8 mouse cellular contexts compared by ENCODE assay signal in the genomic region with DNA sequence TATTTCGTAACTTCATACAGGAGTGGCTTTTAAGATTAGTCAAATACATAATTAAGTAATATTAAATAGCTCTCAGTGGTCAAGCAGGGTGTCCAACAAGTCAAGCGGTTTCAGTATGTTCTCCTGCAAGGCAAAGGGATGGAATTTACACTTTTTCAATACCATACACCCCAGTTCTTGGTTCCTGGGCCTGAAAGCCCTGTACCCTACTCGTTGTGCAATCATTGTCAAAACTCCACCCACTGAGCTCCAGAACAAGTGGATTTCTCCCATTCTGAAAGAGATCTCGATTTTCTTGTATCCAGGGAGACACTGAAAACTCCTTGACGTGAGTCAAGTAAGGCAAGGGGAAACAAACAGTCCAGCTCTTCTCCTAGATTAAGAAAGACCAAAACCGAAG. TPM values are rescaled to one million over a fixed set of nuclear protein-coding genes. Genes with fewer than 3 reads are reported as not detected.
A peak's percentile ranks its signal among the peaks of the same experiment; 100 is the strongest.
DNase-seq lines count a peak whose midpoint lies in the region; ATAC-seq and TF ChIP-seq lines count a peak whose summit lies in the region.

No protein-coding gene starts in this region.

- peak overlapping the region; percentile 94; the same call in 1 of the 2 replicates for H3K4me3 ChIP-seq in testis, adult 2 months (ENCODE audit: control insufficient read depth, low read depth, low read length)
- H3K4me3 ChIP-seq in forebrain, postnatal 0 days (ENCODE audit: low read depth, low read length), result peak overlapping the region; percentile 53
- H3K4me3 ChIP-seq in liver, embryonic 11.5 days (ENCODE audit: low read depth, low read length), result peak overlapping the region; percentile 67
- H3K4me3 ChIP-seq in neural tube, embryonic 12.5 days, result peak overlapping the region; percentile 51; the same call in 1 of the 2 replicates

- no peak overlapping the region; the same call in 1 of the 2 replicates for H3K9ac ChIP-seq in forebrain, postnatal 0 days
- H3K9ac ChIP-seq in liver, embryonic 11.5 days (ENCODE audit: low read depth, low read length), result peak overlapping the region; percentile 67; the same call in 1 of the 2 replicates
- no peak overlapping the region for H3K9ac ChIP-seq in neural tube, embryonic 12.5 days

- peak overlapping the region; percentile 58 for H3K4me2 ChIP-seq in forebrain, postnatal 0 days (ENCODE audit: low read depth)
- H3K4me2 ChIP-seq in liver, embryonic 11.5 days, result peak overlapping the region; percentile 79
- peak overlapping the region; percentile 85 for H3K4me2 ChIP-seq in neural tube, embryonic 12.5 days (replicated peaks)

- TF ChIP-seq CTCF in testis, adult 2 months (IDR thresholded peaks at IDR 0.05; ENCODE audit: control insufficient read depth, insufficient read depth, insufficient replicate concordance, low read depth, low read length), result no peak
- TF ChIP-seq CTCF in forebrain, postnatal 0 days (IDR thresholded peaks at IDR 0.05; ENCODE audit: low read depth), result no peak

- peak overlapping the region; percentile 49; the same call in 1 of the 2 replicates for H3K27ac ChIP-seq in testis, adult 2 months (ENCODE audit: control insufficient read depth, insufficient read depth, low read depth, low read length)
- H3K27ac ChIP-seq in forebrain, postnatal 0 days (ENCODE audit: low read depth, low read length), result no peak overlapping the region
- H3K27ac ChIP-seq in liver, embryonic 11.5 days (ENCODE audit: low read depth, low read length), result peak overlapping the region; percentile 48; the same call in 1 of the 2 replicates
- no peak overlapping the region for H3K27ac ChIP-seq in neural tube, embryonic 12.5 days

- 35% methylated on average over 6 of the region's 6 CpGs for WGBS in forebrain, postnatal 0 days
- 43% methylated on average over 6 of the region's 6 CpGs for WGBS in liver, embryonic 11.5 days
- WGBS in neural tube, embryonic 12.5 days, result 53% methylated on average over 6 of the region's 6 CpGs

- H3K36me3 ChIP-seq in testis, adult 2 months (ENCODE audit: control insufficient read depth, insufficient read depth, low read length), result no peaks in the 10 kb centered on the region
- H3K36me3 ChIP-seq in forebrain, postnatal 0 days (ENCODE audit: insufficient read depth), result no peaks in the 10 kb centered on the region
- no peaks in the 10 kb centered on the region for H3K36me3 ChIP-seq in liver, embryonic 11.5 days (ENCODE audit: control insufficient read depth, insufficient read depth, low read length)
- H3K36me3 ChIP-seq in neural tube, embryonic 12.5 days, result no peaks in the 10 kb centered on the region

- H3K4me1 ChIP-seq in testis, adult 2 months (ENCODE audit: control insufficient read depth, insufficient read depth, low read length), result no peaks in the 10 kb centered on the region
- no peaks in the 10 kb centered on the region for H3K4me1 ChIP-seq in forebrain, postnatal 0 days (ENCODE audit: insufficient read depth)
- H3K4me1 ChIP-seq in liver, embryonic 11.5 days (replicated peaks; ENCODE audit: control insufficient read depth, insufficient read depth, low read length), result no peaks in the 10 kb centered on the region
- H3K4me1 ChIP-seq in neural tube, embryonic 12.5 days, result no peaks in the 10 kb centered on the region

- H3K9me3 ChIP-seq in forebrain, postnatal 0 days (ENCODE audit: low read length), result no peaks in the 10 kb centered on the region
- no peaks in the 10 kb centered on the region for H3K9me3 ChIP-seq in liver, embryonic 11.5 days (ENCODE audit: control insufficient read depth, low read length)
- H3K9me3 ChIP-seq in neural tube, embryonic 12.5 days, result no peaks in the 10 kb centered on the region

- no peak for ATAC-seq in forebrain, postnatal 0 days
- ATAC-seq in liver, embryonic 11.5 days (replicated peaks; ENCODE audit: low FRiP score), result no peak
- no peak for ATAC-seq in neural tube, embryonic 12.5 days (ENCODE audit: low FRiP score, low read depth)

- no peak for DNase-seq in testis, postnatal 14 days (ENCODE audit: low spot score)
- DNase-seq in forebrain, postnatal 0 days, result peak; percentile 3
- no peak for DNase-seq in liver, embryonic 11.5 days (ENCODE audit: low spot score)
- no peak for DNase-seq in Muller cell, postnatal 12 days (ENCODE audit: inconsistent ontology term)
- no peak for DNase-seq in urinary bladder, adult 2 months (ENCODE audit: low spot score)
- no peak for DNase-seq in embryo, embryonic 11 days

- TF ChIP-seq POLR2A in testis, adult 2 months (IDR thresholded peaks at IDR 0.05; ENCODE audit: control insufficient read depth, low read depth, low read length), result no peak

- H3K27me3 ChIP-seq in testis, adult 2 months (ENCODE audit: control insufficient read depth, insufficient read depth, low read length), result no peaks in the 10 kb centered on the region
- no peaks in the 10 kb centered on the region for H3K27me3 ChIP-seq in forebrain, postnatal 0 days (ENCODE audit: insufficient read depth, low read length)
- peaks cover 4% of the 10 kb centered on the region; the same call in 1 of the 2 replicates for H3K27me3 ChIP-seq in liver, embryonic 11.5 days (replicated peaks; ENCODE audit: control insufficient read depth, insufficient read depth, low read length)
- H3K27me3 ChIP-seq in neural tube, embryonic 12.5 days (replicated peaks), result no peaks in the 10 kb centered on the region

RNA-seq across cellular contexts. Expression of gene Txlng, which starts 1.2 kb away (rescaled TPM):
- 1.3 and 1.7 TPM in 2 replicates for polyA plus RNA-seq in testis, adult 2 months (2012; rRNA removed)
- total RNA-seq in forebrain, postnatal 0 days (2014; rRNA removed), result 15.3 and 18.7 TPM in 2 replicates
- 10.2 and 10.9 TPM in 2 replicates for polyA plus RNA-seq in forebrain, postnatal 0 days (2015; fragmentation: Nextera tagmentation; extraction: Ambion mirVana)
- polyA plus RNA-seq in liver, embryonic 11.5 days (2014; fragmentation: Nextera tagmentation; extraction: Ambion mirVana), result 21.3 and 21.9 TPM in 2 replicates
- polyA plus RNA-seq in neural tube, embryonic 12.5 days (2016; fragmentation: Nextera tagmentation; extraction: Ambion mirVana), result 15.1 and 17.5 TPM in 2 replicates
- polyA plus RNA-seq in urinary bladder, adult 2 months (2012; rRNA removed), result 15.5 and 17.4 TPM in 2 replicates

Comparison
In these comparisons a context has a peak if more than half of its experiments do, and no peak if none do; other contexts are left out.
1. H3K27ac ChIP-seq: peak in testis, adult 2 months (single experiment) and liver, embryonic 11.5 days (single experiment); none in forebrain, postnatal 0 days (single experiment) and neural tube, embryonic 12.5 days (single experiment).
2. Peak in every context shown above with its lines, with median percentiles within 50 percentile points of each other: H3K4me3 ChIP-seq and H3K4me2 ChIP-seq.